Mouse (Mus musculus): ENCODE results near the gene Hist3h2a. TPM values are rescaled to one million over a fixed set of nuclear protein-coding genes. Genes with fewer than 3 reads are reported as not detected.

Gene Hist3h2a
- 181 and 199 TPM in 2 replicates for total RNA-seq (2014; rRNA removed)
- 58.0 and 58.7 TPM in 2 replicates for polyA plus RNA-seq (2015; fragmentation: Nextera tagmentation; extraction: Ambion mirVana)

GRCm38 (mm10) chr11:58954420-58955142 lies at the start of gene Hist3h2a, which contains the start of gene Trim17:
Hist3h2a (plus strand) TSS chr11:58954685.
Trim17 (plus strand) TSS chr11:58954685.
- under 1% methylated on average over 49 of the region's 49 CpGs for WGBS
- peak; percentile 98 for DNase-seq
- Histone ChIP-seq H3K9ac (peak within 1 kb of the TSS; percentile 96), H3K4me2 (ENCODE audit: low read depth) (peak within 1 kb of the TSS; percentile 85), H3K36me3 (ENCODE audit: insufficient read depth) (no peaks in the 10 kb centered on the region; the same call in 1 of the 2 replicates), H3K27me3 (ENCODE audit: insufficient read depth, low read length) (no peaks in the 10 kb centered on the region), H3K4me1 (ENCODE audit: insufficient read depth) (peaks cover 29% of the 10 kb centered on the region), H3K4me3 (ENCODE audit: low read depth, low read length) (peak within 1 kb of the TSS; percentile 59), H3K9me3 (ENCODE audit: low read length) (no peaks in the 10 kb centered on the region), H3K27ac (ENCODE audit: low read depth, low read length) (peak within 1 kb of the TSS; percentile 99)
- TF ChIP-seq CTCF (IDR thresholded peaks at IDR 0.05; ENCODE audit: low read depth) = peak; percentile 73; the same call in 1 of the 2 replicates
- ATAC-seq = peak; percentile 88

DNA sequence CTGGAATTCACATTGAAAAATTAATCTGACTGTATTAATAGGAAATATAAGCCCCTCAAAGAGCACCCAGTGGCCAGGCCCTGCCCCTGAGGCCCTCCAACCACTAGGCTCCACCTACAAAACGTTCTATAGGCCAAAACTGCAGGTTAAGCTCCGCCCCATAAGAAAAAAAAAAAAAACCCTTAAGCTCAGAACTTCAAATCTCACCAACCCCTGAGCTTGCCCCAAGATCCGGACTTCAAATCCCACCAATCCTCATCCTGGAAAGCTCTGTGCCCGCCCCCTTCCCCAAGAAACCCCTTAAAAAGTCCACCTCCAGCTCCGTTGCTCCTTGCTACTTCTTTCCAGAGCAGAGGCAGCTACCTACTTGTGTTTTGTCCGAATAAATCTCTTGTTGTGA lies 49.6 kb upstream of the Hist3h2a start:
- no peak for TF ChIP-seq CTCF (IDR thresholded peaks at IDR 0.05; ENCODE audit: low read depth)
- Histone ChIP-seq H3K36me3 (ENCODE audit: insufficient read depth) (peaks cover 17% of the 10 kb centered on the region), H3K4me2 (ENCODE audit: low read depth) (no peak overlapping the region), H3K4me3 (ENCODE audit: low read depth, low read length) (no peak overlapping the region), H3K9ac (no peak overlapping the region), H3K27ac (ENCODE audit: low read depth, low read length) (no peak overlapping the region), H3K27me3 (ENCODE audit: insufficient read depth, low read length) (no peaks in the 10 kb centered on the region), H3K9me3 (ENCODE audit: low read length) (no peaks in the 10 kb centered on the region), H3K4me1 (ENCODE audit: insufficient read depth) (peaks cover 8% of the 10 kb centered on the region; the same call in 1 of the 2 replicates)
- ATAC-seq = no peak
- 43% methylated on average over 6 of the region's 6 CpGs for WGBS
- peak; percentile 20 for DNase-seq

DNA sequence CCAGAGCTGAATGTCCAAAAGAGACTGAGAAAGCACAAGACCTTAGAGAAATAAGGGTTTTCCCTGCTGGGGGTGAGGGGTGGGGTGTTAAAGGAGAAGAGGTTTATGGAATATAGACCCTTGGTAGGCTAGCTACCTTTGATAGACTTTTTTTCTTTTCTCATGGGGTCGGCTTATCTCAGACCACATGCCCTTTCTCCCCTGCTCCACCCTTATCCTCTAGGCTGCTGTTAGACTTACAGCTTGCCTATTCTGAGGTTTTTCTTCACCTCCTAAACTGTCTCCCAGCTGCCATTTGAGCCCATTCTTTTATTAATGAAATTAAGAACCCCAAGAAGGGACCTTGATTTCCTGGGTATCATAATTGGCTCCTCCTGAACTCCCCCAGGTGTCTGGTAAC lies 40.7 kb upstream of the Hist3h2a start:
- Histone ChIP-seq H3K27me3 (ENCODE audit: insufficient read depth, low read length) (no peaks in the 10 kb centered on the region; the same call in 1 of the 2 replicates), H3K4me2 (ENCODE audit: low read depth) (no peak overlapping the region), H3K4me1 (ENCODE audit: insufficient read depth) (no peaks in the 10 kb centered on the region; the same call in 1 of the 2 replicates), H3K4me3 (ENCODE audit: low read depth, low read length) (no peak overlapping the region), H3K9ac (no peak overlapping the region), H3K27ac (ENCODE audit: low read depth, low read length) (no peak overlapping the region), H3K9me3 (ENCODE audit: low read length) (no peaks in the 10 kb centered on the region), H3K36me3 (ENCODE audit: insufficient read depth) (no peaks in the 10 kb centered on the region)
- no peak for DNase-seq
- TF ChIP-seq CTCF (IDR thresholded peaks at IDR 0.05; ENCODE audit: low read depth) = no peak
- no peak for ATAC-seq
- 79% methylated on average over 1 of the region's 1 CpGs for WGBS

GRCm38 (mm10) chr11:58914461-58915028 lies 39.9 kb upstream of the Hist3h2a start:
- DNase-seq = peak; percentile 74

DNA sequence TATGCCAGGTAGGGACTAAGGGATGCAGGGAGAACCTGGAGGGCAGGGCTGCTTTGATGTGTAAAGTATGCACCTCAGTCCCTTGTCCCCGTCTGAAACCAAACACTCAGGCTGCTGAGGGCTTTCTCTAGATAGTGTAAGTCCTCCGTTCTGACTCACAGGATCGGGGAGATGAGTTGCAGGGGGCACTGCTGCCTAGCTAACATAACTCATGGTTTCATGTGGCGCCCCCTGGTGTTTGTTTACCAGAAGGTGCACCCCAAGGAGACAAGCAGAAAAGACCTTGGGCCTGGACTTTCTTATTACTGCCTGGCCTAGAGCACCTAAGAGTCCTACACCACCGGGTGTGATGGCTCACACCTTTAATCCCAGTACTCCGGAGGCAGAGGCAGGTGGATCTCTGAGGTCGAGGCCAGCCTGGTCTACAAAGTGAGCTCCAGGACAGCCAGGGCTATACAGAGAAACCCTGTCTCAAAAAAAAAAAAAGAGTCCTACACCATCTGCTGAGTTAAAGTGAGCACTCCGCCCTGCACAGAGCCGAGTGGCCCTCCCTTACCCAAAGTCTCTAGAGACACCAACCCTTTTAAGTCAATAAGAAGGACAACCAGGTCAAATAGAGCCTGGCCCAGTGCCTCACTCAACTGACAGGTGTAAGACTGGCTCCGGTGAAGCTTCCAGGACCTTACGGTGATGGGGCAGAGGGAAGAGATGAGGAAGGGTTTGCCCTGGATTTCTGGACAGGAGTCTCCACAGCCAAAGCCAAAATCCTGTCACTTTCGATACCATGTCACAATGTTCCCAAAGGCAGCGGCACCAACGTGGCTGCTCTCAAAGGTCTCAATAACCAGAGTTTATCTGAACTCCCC lies 37.4 kb upstream of the Hist3h2a start:
- no peak overlapping the region for H3K4me3 ChIP-seq (ENCODE audit: low read depth, low read length)
- DNase-seq (no peak), ATAC-seq (no peak)
- H3K4me2 ChIP-seq (ENCODE audit: low read depth) = no peak overlapping the region
- no peaks in the 10 kb centered on the region; the same call in 1 of the 2 replicates for H3K4me1 ChIP-seq (ENCODE audit: insufficient read depth)
- no peaks in the 10 kb centered on the region; the same call in 1 of the 2 replicates for H3K27me3 ChIP-seq (ENCODE audit: insufficient read depth, low read length)
- TF ChIP-seq CTCF (IDR thresholded peaks at IDR 0.05; ENCODE audit: low read depth) = peak; percentile 48
- no peaks in the 10 kb centered on the region for H3K9me3 ChIP-seq (ENCODE audit: low read length)
- WGBS = 55% methylated on average over 14 of the region's 14 CpGs
- no peaks in the 10 kb centered on the region for H3K36me3 ChIP-seq (ENCODE audit: insufficient read depth)
- H3K27ac ChIP-seq (ENCODE audit: low read depth, low read length) = no peak overlapping the region
- H3K9ac ChIP-seq = no peak overlapping the region

More at GRCm38 (mm10) chr11:58914461-58915028, 39.9 kb upstream of the Hist3h2a start:
- Histone ChIP-seq H3K27me3 (ENCODE audit: insufficient read depth, low read length) (no peaks in the 10 kb centered on the region; the same call in 1 of the 2 replicates), H3K27ac (ENCODE audit: low read depth, low read length) (no peak overlapping the region), H3K4me1 (ENCODE audit: insufficient read depth) (no peaks in the 10 kb centered on the region; the same call in 1 of the 2 replicates), H3K9me3 (ENCODE audit: low read length) (no peaks in the 10 kb centered on the region), H3K4me3 (ENCODE audit: low read depth, low read length) (peak overlapping the region; percentile 23), H3K4me2 (ENCODE audit: low read depth) (peak overlapping the region; percentile 57), H3K36me3 (ENCODE audit: insufficient read depth) (no peaks in the 10 kb centered on the region), H3K9ac (0 out of 2 replicates have a peak overlapping the region, but pooled peaks have one; percentile 18)
- 14% methylated on average over 17 of the region's 17 CpGs for WGBS
- ATAC-seq = no peak; the same call in 1 of the 2 replicates
- TF ChIP-seq CTCF (IDR thresholded peaks at IDR 0.05; ENCODE audit: low read depth) = peak; percentile 76

DNA sequence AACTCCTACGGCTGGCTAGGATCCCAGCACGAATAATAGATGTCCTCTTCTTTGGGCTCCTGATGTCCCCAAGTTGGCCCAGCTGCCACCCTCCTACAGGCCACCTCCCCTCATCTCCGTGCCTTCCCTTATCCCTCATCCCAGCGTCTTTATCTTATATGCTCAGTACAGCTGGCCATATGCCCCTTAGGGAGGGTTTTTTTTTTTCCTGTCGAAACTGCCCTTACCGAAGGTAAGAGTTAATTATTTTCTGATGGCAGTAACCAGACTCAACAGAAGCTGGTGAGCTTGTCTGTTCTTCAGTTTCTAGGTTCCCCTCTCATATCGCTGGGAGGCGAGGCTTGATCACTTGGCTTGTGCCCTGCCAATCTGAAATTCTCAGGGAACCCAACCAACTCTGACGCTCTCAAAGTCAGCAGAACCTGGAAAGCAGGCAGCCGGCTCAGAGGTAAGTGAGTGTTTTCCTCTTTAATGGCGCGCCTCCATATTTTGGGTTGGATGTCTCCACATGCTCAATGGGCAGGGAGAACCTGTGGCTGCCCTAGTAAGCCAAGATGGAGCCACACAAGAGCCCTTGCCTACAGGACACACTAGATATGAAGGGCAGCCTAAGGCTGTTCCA lies 36.6 kb upstream of the Hist3h2a start, which contains the start of gene Btnl10:
Gene Btnl10, plus strand, starts transcription at position 164 of the 622 bp plus-strand sequence.
- Histone ChIP-seq H3K4me3 (ENCODE audit: low read depth, low read length) (no peak within 1 kb of the TSS), H3K36me3 (ENCODE audit: insufficient read depth) (no peaks in the 10 kb centered on the region), H3K9me3 (ENCODE audit: low read length) (no peaks in the 10 kb centered on the region), H3K9ac (no peak within 1 kb of the TSS), H3K27ac (ENCODE audit: low read depth, low read length) (no peak within 1 kb of the TSS), H3K27me3 (ENCODE audit: insufficient read depth, low read length) (no peaks in the 10 kb centered on the region; the same call in 1 of the 2 replicates), H3K4me1 (ENCODE audit: insufficient read depth) (no peaks in the 10 kb centered on the region; the same call in 1 of the 2 replicates), H3K4me2 (ENCODE audit: low read depth) (no peak within 1 kb of the TSS)
- ATAC-seq (no peak), DNase-seq (no peak)
- no peak for TF ChIP-seq CTCF (IDR thresholded peaks at IDR 0.05; ENCODE audit: low read depth)
- WGBS = 87% methylated on average over 12 of the region's 12 CpGs
